Comparison of ENCODE assay signal across 18 mouse cellular contexts in the genomic region with DNA sequence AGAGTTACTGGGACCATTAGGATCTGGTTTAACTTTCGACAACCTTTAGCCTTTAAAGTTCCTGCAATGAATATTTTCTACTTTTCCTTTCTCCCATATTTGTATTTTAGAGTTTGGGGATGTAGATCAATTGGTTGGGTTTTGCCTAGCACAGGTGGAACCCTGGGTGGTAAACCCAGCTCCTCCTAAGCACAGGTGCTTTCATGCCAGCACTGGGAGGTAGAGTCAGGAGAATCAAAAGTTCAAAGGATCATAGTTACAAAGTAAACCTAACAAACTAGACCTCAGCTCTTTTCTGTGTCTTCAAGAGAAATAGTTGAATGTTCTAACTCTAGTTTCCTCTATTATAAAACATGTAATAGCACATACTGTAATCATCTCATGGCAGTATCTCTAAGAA.
"Had no signal": no experiment of that assay in that cellular context is flagged by ENCODE, and none has a peak within 500 bp of the region (broad histone marks: within the 10 kb centered on the region; RNA-seq: fewer than 3 reads in every experiment).

No protein-coding gene starts in this region.

- ATAC-seq: midbrain, embryonic 16.5 days had no signal

- H3K9me3 ChIP-seq: midbrain, embryonic 10.5 days; midbrain, embryonic 12.5 days; neural tube, embryonic 13.5 days; neural tube, embryonic 15.5 days had no signal

- H3K4me2 ChIP-seq: lung, embryonic 14.5 days; midbrain, embryonic 12.5 days; neural tube, embryonic 13.5 days; neural tube, embryonic 15.5 days had no signal

- H3K27me3 ChIP-seq: midbrain, embryonic 12.5 days; neural tube, embryonic 13.5 days; neural tube, embryonic 15.5 days had no signal

- H3K9ac ChIP-seq: lung, embryonic 14.5 days; midbrain, embryonic 12.5 days; neural tube, embryonic 13.5 days; neural tube, embryonic 15.5 days had no signal

- H3K36me3 ChIP-seq: midbrain, embryonic 10.5 days; midbrain, embryonic 12.5 days; neural tube, embryonic 13.5 days; neural tube, embryonic 15.5 days had no signal

- DNase-seq: lung, embryonic 14.5 days; lung, postnatal 10 days; lung, postnatal 4 days; midbrain, embryonic 14.5 days; retina, postnatal 1 day; right cerebral cortex, adult 18-20 months; right cerebral cortex, postnatal 25 days; right cerebral cortex, postnatal 4 days; spleen, adult 18-20 months; thymus, adult 18-20 months; thymus, postnatal 14 days; thymus, postnatal 36 days had no signal

- H3K4me3 ChIP-seq: midbrain, embryonic 10.5 days; midbrain, embryonic 12.5 days; myocyte; neural tube, embryonic 13.5 days; neural tube, embryonic 15.5 days had no signal

- H3K27ac ChIP-seq: midbrain, embryonic 10.5 days; midbrain, embryonic 12.5 days; neural tube, embryonic 13.5 days; neural tube, embryonic 15.5 days had no signal

- H3K4me1 ChIP-seq: midbrain, embryonic 10.5 days; midbrain, embryonic 12.5 days; neural tube, embryonic 13.5 days; neural tube, embryonic 15.5 days had no signal
